Mouse (Mus musculus): ENCODE results near the gene Ppy. TPM values are rescaled to one million over a fixed set of nuclear protein-coding genes. Genes with fewer than 3 reads are reported as not detected.

Gene Ppy
- total RNA-seq, 2 experiments from 2014 or later = not detected

- DNase-seq (ENCODE audit: low spot score in 2 of 2) = peak in 1 of 2 experiments; percentile 60
These were observed 11.9 kb downstream of the Ppy start for GRCm38 (mm10) chr11:102089088-102089808.

DNA sequence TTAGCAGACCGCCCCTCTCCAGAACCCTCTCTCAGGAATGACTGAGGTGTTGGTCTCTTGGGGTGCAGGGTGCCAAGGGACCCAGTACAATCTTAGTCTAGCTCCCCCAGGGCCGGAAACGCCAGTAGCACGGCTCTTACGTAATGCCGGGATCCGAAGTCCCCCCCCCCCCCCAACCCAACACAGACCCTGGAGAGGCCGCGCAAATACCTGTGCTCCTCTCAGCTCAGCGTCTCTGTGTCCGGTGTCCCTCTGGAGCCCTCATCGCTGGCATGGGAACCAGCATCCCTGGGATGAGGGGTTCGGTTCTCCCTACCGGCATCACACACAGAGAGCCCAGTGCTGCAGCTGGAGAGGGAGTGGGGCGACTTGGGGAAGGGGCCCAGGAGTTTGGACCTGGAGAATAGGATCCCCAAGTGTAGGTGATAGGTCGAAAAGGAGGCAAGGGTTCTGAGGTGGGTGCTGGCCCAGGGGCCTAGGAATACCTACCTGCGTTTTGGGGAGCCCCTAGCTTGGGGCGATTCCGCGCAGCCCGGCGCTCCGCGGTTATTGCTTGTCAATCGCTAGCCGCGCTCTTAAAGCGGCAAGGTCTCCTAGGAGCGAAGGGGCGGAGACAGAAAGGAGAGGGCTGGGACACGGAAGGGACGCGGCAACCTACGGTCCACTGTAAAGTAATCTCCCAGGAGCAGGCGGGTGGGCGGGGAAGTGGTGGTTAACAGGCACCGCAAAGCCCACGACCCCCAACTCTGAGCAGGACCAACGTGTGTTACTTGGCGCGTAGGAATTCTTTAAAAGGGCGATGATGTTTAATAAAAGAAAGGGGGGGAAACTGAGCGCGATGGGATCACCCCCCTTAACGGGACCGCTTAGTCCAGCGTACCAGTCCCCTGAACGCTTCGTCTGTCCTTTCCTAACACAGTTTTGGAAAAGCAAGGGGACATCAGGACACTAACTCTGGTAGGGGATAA is 12.9 kb downstream of the Ppy start, which contains the start of gene Mpp2:
Gene Mpp2, minus strand, starts transcription at position 585 of the 968 bp plus-strand sequence.
- peak in 1 of 2 experiments; percentile 54 for DNase-seq (ENCODE audit: low spot score in 2 of 2)

DNA sequence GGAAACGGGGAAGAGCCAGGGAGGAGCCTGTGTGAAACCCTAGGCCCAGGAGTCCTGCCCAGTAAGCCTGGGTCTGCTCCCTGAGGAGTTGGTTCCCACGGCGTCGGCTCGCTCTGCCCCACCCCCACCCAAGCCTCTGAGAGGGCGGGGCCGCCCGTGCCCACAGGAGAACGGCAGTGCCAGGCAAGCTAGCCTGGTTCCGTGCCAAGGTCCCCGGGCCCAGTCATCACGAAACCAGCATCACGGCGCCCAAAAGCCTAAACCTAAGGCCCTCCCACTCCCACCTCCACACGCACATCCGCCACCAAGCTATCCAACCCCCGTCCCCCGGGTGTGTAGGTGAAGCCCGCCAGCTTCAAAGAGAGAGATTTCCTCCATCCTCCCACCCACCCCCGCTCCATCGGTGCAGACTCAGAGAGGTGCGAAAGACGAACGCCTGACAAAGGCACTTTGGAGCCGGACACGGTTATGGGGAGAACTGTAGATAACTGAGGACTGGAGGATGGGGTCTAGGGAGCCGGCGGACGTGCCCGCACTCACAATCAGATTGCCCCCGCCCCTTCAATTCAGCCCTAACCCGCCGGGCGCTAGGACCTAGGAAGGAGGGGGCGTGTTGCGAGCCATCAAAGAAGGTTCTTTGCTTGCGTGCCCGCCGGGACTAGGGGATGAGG is 13.9 kb downstream of the Ppy start:
- peak in 1 of 2 experiments; percentile 52 for DNase-seq (ENCODE audit: low spot score in 2 of 2)

GRCm38 (mm10) chr11:102086331-102086730 is 14.8 kb downstream of the Ppy start:
- no peak for DNase-seq (ENCODE audit: low spot score in 2 of 2)

DNA sequence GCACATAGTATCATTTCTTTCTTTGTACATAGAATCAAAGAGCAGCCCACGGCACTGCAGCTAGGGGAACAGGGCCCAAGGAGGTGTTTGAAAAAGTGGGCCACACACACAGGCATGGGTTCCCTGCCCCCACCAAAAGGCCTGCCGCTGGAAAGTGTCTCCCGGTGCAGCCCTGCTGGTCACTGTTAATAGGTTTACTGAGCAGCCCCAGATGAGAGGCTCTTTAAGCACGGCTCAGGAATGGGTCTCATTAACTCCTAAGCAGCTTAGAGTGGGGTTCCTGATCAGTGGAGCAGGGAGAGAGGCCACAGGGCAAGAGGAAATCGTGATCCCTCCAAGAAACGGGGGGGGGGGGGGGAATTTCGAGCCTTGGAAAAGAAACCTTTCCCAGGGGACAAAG is 17.0 kb downstream of the Ppy start:
- DNase-seq (ENCODE audit: low spot score in 2 of 2) = no peak

GRCm38 (mm10) chr11:102083193-102083592 is 17.9 kb downstream of the Ppy start:
- no peak for DNase-seq (ENCODE audit: low spot score in 2 of 2)

DNA sequence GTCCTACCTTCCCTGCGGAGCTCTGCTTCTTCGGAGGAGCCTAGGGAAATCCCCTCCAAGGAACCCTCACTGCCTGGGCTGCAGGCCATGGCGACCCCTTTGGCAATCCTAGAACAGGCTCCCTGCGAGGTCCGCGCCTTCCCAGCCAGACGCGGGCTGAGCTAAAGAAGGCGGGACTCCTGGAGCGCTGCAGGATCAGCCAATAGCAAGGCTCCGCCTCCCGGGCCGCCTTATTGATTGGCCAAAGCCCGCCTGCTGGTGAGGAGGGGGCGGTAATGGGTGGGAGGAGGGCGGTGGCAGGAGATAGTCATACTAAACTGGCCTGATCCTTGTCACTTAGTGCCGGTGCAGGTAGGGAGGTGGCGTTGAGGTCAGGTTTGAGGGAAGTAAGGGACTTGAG is 18.8 kb downstream of the Ppy start:
- DNase-seq (ENCODE audit: low spot score in 2 of 2) = peak; percentile 40 to 76

DNA sequence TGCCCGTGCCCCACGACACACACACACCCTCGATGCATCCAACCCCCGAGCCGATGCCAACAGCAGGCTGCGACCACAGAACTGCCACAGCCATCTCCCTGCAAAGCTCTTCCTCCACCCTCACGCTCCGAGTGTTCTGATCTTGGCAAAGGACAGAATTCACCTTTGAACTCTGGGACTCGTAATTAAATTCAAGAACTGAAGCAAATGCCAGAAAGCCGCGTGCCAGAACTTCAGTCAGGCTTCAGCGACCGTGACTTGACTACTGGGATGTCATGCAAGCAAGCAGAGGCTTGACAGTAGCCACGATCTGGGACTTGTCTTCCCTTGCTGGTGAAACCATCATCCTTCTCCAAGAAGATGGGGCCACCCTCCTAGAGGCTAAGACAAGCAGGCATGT is 27.4 kb downstream of the Ppy start:
- no peak for DNase-seq (ENCODE audit: low spot score in 2 of 2)

- no peak for DNase-seq (ENCODE audit: low spot score in 2 of 2)
These were observed 28.4 kb downstream of the Ppy start for GRCm38 (mm10) chr11:102072729-102073128.

GRCm38 (mm10) chr11:102070426-102070825 is 30.7 kb downstream of the Ppy start:
- no peak for DNase-seq (ENCODE audit: low spot score in 2 of 2)

DNA sequence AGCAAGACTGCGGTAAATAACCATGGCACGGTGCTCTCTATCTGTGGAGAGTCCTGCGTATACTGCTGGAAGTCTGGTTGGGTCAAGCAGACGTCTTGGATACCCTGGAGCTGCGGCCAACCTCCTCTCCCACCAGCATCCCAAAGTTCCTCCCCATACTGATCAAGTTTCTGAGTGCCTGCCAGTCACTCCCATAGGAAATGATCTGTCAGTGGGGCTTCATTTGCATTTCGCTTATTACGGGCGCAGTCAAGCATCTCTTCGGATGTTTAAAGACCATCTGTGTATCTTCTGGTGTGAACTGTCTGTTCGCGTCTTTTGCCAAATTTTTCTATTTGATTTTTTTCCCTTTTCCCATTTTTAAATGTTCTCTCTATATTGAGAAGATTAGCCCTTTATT is 31.5 kb downstream of the Ppy start:
- DNase-seq (ENCODE audit: low spot score in 2 of 2) = no peak

GRCm38 (mm10) chr11:102068969-102069368 is 32.1 kb downstream of the Ppy start:
- no peak for DNase-seq (ENCODE audit: low spot score in 2 of 2)

DNA sequence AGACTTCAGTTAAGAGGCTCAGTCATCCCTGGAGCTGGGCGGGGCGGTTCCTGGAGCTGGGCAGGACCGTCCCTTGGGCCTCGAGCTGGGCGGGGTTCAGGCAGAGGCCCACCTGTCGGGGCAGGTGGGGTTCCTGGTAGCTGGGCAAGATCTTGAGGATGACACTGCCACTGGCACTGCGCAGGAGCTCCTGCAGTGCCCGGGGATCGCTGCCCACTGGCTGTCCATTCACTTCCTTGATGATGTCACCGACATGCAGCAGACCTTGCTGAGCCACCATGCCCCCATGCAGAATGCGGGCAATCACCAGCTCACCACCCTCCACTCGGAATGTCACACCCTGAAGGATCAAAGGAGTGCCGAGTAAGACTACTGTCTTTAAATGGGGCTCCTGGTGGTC is 38.0 kb downstream of the Ppy start:
- DNase-seq (ENCODE audit: low spot score in 2 of 2) = no peak

DNA sequence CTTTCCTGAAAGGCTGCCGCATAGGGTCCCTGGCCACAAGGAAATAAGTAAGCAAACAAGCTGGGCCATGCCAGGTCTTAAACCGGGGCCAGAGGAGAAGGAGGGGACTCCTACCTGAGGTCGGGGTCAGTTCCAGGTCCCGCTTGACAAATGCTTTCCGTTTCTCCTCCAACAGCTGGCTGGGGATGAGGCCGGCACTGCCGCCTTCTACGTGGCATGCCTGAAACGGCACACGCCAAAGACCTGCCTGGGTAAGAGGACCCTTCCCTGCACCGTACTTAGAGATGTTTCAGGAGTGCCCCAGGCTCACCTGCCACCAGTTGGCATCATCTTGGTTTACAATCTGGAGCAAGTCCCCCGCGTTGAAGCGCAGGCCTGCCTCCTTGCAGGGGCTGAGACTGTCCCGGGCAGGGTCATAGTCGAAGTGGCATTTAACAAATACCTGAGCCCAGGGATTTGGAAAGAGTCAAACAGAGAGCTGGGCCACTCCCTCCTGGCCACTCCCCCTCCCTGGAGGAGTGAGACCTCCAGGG is 39.1 kb downstream of the Ppy start:
- no peak for DNase-seq (ENCODE audit: low spot score in 2 of 2)

DNA sequence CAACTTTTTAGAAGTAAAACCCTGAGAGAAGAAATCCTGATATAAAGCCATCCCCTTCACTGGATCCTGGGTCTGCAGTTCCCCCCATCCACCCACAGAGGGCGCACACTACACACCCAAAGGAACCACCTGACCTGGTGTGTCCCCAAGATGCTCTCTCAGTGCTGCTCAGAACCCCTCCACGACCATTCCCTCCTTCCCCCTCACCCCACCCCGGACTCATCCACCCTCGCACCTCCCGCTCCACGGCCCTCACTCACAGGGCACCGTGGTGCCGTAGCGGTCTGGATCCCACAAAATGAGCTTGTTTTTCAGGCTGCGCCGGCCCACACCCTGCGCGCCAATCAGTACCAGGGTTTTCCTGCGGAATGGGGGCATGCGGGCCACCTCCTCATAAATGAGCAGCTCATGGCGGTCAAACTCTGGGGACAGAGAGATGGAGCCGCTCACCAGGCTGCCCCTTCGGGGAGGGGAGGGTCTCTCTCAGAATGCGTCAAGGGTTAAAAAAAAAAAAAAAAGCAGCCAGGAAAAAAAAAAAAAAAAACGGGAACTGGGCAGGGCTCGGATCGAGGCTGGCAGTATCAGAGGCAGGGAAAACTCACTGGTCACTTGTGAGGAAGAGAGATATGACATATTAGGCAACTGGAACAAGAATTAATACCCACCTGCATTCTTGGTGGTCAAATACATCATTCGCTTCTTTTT is 39.7 kb downstream of the Ppy start:
- peak; percentile 58 to 69 for DNase-seq (ENCODE audit: low spot score in 2 of 2)

- no peak for DNase-seq (ENCODE audit: low spot score in 2 of 2)
These were observed 47.3 kb downstream of the Ppy start for GRCm38 (mm10) chr11:102053847-102054246.

GRCm38 (mm10) chr11:102053183-102053582 is 47.9 kb downstream of the Ppy start:
- DNase-seq (ENCODE audit: low spot score in 2 of 2) = no peak

GRCm38 (mm10) chr11:102052697-102053096 is 48.4 kb downstream of the Ppy start:
- no peak for DNase-seq (ENCODE audit: low spot score in 2 of 2)

- no peak for DNase-seq (ENCODE audit: low spot score in 2 of 2)
These were observed 49.2 kb downstream of the Ppy start for GRCm38 (mm10) chr11:102051954-102052353.

DNA sequence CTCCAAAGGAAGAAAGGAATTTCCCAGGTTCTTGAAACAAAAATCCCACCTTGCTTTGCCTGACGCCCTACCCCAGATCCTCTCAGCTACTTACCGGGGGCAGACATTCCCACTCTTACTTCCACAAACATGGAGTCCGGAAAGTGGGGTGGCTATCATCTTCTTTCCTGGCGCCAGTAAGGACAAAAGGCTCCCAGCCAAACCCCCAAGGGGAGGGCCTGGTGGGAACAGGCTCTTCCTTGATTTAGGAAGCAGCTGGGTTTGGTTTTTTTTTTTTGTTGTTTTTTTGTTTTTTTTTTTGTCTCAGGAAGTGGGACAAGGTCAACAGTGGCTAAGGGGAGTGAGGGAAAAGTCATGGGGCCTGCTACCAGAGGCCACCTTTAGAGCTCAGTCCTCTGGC is 49.6 kb downstream of the Ppy start:
- peak in 1 of 2 experiments; percentile 45 for DNase-seq (ENCODE audit: low spot score in 2 of 2)
